Mouse (Mus musculus) embryonic fibroblast, embryonic 13.5 days (primary cell): Measurements from ENCODE around the gene Camk2d.

Source experiments
- CTCF ChIP-seq: IDR thresholded peaks from 2 replicates; pipeline ENCODE4 v1.5.1; 2011; ENCODE audit warnings: mild to moderate bottlenecking, control low read depth, low read length, moderate library complexity, borderline replicate concordance; ENCODE audit not compliant: insufficient read depth
- POLR2A ChIP-seq: IDR thresholded peaks from 2 replicates; pipeline ENCODE4 v1.6.1; 2011; ENCODE audit warnings: low read depth, mild to moderate bottlenecking, control low read depth, low read length, moderate library complexity

- TF ChIP-seq CTCF (no peak), POLR2A (no peak)
Measured at GRCm38 (mm10) chr3:126587477-126587876, 8.6 kb upstream of the Camk2d start.
